Mouse (Mus musculus): ENCODE results near the gene Arpp21.

Gene Arpp21

DNA sequence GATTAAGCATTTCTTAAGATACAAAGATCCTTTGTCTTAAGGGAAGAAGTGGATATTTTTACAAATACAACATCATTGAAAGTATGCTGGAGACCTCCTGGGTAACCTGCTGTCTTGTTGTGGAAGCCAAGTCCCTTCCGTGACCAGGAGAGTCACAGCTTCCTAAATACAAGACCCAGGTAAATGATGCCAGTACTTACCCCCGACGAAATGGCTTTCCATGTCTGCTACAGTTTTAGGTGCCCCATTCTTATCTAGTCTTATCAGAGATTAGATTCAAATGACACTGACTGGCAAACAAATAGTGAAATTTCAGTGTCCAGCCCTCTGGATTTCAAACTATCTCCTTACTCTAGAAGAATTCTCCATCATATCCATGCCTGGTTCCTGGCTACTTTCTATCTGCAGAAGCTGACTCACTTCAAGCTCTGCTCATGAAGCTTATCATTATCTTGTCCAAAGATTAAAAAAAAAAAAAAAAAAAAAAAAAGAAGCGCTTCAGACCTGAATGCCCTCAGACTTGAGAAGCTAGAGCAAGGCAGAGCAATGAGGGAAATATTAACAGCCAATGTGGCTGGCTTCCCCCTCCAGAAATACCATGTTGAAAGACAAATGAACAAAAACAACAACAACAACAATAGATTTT is 4.9 kb downstream of the Arpp21 start:
- DNase-seq (ENCODE audit: low spot score in 2 of 2) = no peak

DNA sequence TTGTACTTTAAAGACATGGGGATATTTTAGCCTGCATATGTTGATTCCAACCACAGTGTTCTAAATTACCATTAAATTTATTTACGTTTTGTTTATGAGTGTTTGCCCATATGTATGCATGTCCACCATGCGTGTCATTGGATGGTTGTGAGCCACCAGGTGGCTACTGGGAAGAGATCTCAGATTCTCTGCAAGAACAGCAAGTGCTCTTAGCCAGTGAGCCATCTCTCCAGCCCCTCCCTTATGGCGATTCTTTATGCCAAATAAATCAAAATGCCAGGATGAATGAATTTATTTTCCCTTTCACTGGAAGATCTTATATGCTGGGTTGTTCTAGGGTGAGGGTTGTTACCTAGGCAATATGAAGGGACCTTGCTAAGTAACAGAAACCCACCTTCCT is 7.3 kb downstream of the Arpp21 start:
- no peak for DNase-seq (ENCODE audit: low spot score in 2 of 2)

DNA sequence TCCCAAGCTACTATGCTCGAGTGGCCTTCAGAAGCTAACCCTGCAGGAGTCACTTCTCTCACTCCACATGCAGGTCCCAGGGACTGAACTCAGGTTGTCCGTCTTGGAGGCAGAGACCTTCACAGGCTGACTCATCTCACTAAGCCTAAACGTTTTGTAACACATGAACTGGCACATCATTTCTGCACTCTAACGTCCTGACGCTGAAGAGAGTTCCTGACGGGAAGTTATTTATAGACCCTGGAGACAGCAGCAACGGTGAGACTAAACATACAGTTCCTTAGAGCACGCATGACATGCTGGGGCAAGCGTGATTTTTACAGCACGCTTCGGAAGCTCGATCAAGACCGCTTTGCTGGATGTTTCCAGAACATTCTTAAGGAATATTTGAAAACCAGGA is 8.6 kb downstream of the Arpp21 start:
- DNase-seq (ENCODE audit: low spot score in 2 of 2) = no peak

DNA sequence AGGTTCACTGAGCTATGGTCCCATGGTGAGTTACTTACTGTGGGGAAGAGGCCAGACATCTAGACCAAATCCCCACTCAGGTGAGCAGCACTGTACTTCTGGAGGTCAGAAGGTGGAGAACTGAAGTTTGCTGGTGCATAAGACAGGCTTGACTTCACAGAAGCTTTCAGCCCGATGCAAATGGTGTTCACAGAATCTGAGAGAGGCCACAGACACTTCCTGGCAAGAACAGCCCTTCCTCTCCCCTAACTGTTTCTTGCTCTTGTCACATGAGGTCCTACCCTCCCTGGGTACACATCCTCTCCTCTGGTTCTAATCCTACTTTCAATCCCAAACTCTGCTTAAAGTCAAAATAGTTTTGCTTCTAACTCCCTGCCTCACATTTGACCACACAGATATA is 9.2 kb downstream of the Arpp21 start:
- DNase-seq (ENCODE audit: low spot score in 2 of 2) = no peak

DNA sequence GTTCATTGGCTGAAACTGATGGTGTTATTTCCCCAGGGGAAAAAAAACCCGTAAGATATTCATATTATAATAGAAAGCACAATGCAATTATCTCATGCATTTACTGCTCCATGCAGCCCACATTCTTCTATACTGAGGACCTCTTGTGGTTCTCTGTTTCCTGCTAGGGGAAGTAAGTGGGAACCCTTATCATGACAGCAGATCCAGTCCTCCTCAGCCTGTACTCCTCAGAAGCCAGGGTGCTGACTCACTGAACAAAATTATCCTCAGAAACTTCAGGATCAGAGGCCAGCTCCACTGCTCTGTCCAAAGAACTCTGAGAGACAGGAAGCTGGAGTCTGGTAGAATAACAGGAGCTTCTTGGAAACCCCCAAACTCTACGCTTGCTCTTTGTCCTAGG is 10.7 kb downstream of the Arpp21 start:
- DNase-seq (ENCODE audit: low spot score in 2 of 2) = no peak

DNA sequence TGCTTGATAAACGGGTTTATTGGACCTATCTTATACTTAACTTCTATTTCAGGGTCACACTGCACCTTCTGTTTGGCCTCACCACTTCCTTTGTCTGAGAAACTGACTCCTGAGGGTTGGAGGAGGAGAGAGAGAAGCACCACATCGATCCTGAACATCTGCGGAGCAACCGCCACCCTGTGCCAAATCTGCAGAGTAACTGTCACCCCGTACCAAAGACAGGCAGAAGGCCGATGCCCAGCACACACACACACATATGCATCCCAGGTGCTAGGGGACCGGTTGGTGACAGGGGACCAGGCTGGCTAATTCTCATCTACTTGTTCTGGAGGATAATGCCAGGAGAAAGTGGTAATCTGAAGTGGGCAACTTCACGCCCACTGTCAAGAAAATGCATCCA is 16.4 kb downstream of the Arpp21 start:
- DNase-seq (ENCODE audit: low spot score in 2 of 2) = no peak

DNA sequence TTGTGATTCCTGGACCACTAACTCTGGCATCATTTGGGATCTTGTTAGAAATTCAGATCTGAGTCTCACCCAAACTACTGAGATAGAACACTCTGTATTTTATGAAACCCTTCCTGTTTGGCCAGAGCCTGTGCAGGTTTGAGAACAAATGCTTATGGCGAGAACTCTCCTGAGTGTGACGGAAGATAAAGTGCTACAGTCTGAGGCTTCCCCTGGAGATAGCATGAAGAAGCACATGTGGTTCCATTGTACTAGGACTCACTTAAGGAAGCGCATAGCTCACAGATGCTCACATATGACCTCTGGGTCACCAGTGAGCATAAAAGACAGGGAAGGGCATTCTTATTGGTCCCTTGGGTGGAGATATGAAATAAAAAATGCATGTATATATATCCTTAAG is 17.5 kb downstream of the Arpp21 start:
- DNase-seq (ENCODE audit: low spot score in 2 of 2) = no peak

DNA sequence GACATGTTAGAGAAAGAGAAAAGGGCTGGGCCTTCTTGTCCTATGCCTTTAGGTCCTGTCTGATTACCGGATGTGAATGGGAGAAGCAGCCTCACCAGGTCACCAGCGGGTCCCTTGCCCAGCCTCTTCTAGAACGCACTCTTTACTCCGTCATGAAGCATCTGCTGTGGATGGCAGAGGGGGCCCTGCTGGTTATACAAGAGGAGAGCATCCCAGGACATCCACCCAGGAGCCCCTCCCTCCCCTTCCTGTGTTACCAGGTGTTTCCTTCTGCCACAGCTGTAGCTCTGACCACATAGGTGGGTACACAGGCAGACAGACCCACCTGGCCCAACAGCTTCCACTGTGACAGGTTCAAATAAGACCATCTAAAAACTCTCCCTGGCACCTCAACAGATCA is 18.6 kb downstream of the Arpp21 start:
- DNase-seq (ENCODE audit: low spot score in 2 of 2) = no peak

DNA sequence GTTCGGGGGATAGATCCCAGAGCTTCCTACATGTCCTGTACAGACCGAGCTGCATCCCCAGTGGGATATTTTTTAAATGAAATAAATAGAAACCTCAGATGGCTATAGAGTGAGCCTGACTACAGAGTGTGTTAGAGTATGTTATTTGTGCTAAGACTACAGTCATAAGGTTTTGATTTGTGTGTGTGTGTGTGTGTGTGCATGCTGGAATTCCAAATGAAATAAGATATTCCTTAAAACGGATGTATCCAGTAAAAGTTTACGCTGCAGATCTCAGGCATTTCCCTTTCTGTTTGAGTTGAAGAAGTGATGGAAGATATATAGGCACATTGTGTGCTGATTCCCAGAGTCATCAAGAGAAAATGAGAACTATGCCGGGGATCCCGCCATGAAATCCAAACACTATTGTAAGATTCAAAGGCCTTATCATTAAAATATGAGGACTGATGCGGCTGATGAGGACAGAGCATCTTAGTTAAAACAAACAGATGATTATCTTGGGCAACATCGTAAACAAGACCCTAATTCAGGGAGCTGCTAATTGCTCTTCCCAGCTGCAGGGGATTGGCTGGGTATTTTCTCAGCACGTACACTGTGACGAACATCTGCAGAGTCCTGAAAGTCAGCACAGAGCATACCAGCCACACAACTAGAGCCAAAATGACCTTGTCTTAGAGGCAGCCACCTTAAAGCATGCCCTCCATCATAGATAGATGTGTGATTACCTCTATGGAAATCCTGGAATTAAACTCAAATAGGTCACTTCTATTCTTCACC is 20.5 kb downstream of the Arpp21 start:
- DNase-seq (ENCODE audit: low spot score in 2 of 2) = no peak

DNA sequence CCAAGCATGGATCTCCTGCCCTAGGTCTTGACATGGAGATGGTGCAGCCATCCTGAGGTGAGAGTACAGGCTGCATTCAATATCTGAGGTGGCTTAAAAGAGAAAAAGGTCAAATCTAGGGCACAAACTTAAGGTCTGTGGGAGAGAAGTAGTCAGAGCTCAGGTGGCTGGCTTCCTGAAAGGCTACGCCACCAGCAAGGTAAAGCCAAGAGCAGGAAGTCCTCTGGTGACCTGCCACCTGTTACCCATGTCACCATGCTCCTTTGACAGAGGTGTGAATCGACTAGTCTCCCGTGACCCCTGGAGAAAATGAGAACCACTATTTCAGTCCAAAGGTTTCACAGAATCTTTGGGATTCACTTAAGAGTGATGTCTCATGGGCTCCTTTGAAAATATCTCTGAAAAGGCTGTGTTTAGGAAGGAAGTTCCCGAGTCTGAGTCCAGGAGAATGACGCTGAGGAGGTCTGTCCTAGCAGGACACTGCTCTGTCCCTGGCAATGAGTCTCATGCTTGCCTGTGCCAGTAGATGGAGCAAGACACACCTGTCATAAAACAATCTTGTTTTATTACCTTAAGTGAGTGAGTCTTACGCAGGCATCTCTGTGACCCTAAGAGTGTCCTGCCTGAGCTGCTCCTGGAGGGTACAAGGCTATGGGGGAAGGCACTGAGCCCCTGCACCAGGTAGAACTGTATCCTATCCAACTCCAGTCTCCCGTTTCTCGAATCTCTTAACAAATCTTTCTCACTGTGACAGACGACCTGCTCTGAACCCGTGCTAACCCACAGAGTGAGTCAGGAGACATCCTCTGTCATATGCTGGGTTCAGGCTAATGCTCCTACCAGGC is 22.1 kb downstream of the Arpp21 start:
- no peak for DNase-seq (ENCODE audit: low spot score in 2 of 2)

DNA sequence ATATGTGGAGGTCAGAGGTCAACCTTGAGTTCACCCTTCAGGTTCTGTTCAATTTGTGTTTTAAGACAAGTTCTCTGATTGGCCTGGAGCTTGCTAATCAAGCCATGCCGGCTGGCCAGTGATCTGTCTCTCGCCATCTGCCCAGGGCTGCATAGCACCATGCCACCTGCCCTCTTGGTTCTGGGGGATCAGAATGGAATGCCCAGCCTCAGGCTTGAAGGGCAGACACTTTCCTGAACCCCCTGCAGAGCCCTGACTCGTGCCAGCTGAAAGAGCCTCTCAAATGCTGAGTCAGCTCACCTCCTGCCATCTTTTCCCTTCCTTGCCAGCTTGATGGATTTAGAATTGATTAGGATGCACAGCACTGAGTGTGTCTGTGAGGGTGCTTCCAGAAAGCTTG is 25.9 kb downstream of the Arpp21 start:
- no peak for DNase-seq (ENCODE audit: low spot score in 2 of 2)

DNA sequence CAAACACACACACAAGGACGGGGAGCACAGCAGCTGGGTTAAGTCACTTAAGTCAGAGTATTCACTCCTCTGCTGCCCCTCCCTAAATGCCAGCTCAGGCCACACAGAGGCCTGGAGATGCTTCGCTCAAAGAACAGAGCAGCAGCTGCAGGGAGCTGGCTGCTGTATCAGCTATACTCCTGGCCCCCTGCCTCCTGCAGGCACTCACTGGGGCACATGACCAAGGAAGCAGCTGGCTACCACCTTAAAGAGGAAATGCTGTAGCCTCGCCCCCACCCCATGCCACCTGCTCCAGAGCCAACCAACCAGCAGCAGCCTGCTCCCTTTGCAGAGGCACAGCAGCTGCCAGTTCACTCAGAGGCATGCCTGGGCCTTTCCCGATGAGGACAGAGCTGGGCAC is 28.0 kb downstream of the Arpp21 start:
- peak in 1 of 2 experiments; percentile 69 for DNase-seq (ENCODE audit: low spot score in 2 of 2)

DNA sequence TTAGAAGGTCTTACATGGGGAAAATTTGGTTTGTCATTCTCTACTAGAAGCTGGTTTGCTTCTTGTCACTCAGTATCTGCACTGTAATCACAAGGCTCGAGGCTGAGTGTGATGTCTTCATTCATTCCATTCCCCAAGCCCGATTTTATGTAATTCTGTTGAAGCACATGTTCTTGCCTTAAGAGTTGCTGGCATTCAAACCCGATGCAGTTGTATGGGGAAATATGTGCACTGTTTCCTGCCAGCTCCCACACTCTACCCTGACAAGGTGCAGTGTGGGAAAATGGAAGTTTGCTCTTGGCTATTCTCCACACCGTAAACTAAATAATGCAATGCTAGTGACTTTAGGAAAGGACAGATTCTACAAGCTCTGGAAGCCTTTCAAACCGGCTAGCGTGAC is 37.4 kb downstream of the Arpp21 start:
- DNase-seq (ENCODE audit: low spot score in 2 of 2) = no peak

DNA sequence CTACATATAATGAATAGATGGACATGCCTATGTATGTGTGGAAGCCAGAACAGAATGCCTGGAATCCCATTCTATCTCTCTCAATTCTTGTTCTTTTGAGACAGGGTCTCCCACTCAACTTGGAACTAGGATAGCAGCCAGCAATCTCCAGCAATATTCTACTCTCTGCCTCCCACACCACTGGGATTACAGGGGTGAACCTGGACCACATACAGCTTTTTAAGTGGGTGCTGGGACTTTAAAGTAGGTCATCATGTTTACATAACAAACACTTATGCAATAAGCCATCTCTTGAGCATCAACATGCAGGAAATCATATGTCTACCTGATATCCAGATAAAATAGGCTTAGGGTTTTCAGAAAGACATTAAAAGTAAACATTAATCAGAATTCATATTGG is 41.7 kb downstream of the Arpp21 start:
- no peak for DNase-seq (ENCODE audit: low spot score in 2 of 2)

DNA sequence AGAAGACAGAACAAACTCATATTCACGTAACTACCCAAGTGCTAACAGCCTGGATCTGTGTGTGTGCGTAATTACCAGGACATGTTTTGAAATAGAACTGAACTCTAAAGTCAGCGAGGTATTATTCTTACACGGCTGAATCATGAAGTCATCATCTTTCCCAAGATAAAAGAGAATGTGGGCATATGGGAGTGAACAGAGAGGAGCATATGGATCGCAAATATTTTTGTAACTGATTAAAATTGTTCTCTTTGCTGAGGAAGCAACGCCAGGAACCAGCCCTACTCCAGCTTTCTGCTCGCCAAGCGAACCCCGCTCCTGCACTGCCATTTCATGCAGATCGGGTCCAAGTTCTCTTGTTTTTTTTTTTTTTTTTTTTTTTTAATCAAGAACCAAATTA is 46.3 kb downstream of the Arpp21 start:
- DNase-seq (ENCODE audit: low spot score in 2 of 2) = no peak

DNA sequence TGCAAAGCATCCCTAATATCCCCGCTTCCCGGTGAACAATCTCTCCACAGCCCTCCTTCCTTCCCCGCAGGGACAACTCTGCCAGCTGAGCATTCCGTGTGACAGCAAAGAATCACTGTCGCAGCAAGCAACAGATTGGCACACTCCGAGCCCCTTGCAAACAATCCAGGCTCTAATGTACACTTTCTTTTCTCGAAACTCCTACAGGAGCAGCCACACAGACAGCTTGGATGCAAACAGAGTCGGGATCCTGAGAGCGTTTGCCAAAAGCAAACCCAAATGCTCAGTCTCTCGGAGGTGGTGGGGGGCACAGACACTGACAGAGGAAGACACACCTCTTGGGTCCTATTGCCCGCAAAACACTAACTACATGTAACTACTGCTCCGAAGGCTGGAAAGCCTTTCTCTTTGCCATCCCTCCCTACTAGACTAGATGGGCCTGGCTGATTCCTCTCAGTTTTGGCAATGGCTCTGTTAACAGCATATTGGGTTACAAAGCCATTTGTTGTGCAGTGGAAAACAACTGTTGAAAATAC is 47.3 kb downstream of the Arpp21 start:
- DNase-seq (ENCODE audit: low spot score in 2 of 2) = no peak

DNA sequence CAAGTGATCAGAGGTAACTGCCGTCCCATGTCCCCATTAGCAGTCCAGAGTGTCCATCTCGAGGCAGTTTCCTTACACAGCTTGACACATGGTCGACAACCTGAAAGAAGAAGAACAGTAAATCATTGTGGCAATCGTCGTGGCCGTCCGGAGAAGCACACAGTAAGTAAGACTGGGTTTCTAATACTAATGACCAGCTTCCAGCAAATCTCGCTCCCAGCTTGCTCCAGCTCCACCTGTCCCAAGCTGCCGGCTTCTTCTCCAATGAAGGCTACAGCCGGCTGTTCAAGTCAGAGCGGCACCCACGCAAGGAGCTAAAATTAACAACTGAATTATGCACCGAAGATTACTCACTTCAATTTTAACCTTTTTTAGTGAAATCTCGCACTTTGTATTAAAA is 48.1 kb downstream of the Arpp21 start:
- peak in 1 of 2 experiments; percentile 48 for DNase-seq (ENCODE audit: low spot score in 2 of 2)

DNA sequence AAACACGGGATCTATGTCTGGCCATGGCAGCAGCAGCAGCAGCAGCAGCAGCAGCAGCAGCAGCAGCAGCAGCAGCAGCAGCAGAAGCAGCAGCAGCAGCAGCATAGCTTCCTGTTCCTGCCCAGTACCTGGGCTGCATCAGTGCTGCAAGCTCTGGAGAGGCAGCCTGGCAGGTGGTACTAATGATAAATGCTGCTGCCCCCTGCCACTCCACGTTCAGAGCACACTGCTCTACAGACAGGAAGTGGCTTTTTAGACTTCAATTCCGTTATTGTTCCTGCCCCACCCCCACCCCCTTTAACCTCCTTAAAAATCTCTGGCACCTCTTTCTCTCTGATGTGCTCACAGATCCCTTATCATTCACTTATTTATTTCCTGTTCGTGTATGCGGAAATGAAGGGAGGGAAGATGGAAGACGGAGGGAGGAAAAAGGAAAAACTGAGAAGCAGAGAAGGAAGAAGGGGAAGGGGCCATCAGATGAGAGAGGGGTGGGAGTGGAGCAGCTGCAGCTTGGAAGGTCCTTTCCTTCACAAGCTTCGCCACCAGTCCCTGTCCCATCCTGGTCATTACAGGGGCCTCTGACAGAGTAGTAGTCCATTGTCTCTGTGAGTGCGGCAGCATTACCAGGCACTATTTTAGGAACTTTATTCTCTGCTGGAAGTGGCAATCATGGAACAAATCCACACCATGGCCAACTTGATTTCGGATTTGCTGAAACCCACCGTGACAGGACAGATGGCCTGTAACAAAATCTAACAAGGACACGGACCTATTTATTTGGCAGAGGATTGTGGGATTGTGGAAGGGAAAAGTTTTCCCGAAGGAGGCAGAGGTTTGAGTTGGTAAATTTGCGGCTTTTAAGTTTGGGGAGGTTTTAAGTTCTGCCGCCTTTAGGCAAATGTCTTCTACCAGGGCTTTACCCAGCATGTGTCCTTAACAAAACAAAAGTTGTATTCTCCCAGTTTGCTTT is 49.1 kb downstream of the Arpp21 start:
- DNase-seq (ENCODE audit: low spot score in 2 of 2) = no peak

DNA sequence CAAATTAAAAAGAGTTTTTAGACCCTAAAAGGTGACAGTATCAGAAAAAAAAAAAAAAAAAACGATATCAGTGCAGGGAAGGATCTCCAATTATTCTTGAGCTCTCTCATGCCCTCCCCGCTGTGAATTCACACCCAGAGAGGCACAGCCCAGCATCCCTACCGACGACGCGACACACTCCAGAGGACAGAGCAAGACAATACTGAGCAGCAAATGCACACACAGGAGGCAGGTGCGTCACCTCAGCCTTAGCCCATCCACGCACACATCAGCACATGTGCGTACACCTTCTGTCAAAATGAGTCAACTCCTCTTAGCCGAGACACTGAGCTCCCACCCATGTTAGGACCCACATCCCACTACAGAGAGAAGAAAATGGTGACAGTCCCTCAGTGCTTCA is 50.0 kb downstream of the Arpp21 start:
- DNase-seq (ENCODE audit: low spot score in 2 of 2) = no peak

DNA sequence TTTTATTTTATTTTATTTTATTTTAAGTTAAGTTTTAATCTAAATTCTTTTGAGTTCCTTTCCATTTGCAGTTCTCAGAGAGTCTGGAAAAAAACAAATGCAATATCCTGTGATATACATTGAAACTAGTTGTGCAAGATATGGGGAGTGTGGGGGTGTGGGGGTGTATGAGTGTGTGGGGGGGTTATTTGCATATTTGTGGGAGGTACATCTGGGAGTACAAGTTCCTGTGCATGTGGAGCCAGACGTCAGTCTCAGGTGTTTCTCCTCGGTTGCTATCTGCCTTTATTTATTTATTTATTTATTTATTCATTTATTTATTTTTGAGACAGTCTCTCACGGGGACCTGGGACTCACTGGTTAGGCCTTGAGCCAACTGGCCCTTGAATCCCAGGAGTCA is 53.0 kb downstream of the Arpp21 start:
- DNase-seq (ENCODE audit: low spot score in 2 of 2) = no peak

DNA sequence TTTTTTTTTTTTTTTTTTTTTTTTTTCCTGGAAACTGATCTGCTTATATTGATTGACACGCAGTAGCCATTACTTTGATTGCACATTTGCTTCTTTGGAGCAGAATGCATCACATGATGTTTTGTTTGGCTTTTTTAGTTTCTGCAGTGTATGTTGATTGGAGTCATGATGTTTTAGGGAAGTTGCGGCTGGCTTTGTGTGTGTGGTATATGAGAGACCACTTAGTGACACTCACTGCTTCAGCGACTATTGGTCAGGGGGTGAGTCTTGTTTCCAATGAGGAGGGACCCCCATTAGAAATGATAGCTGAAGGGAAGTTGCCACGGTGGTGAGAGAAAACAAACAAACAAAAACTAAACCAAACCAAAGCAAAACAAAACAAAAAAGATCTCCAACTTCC is 55.7 kb downstream of the Arpp21 start:
- no peak for DNase-seq (ENCODE audit: low spot score in 2 of 2)
